Mouse (Mus musculus) limb, embryonic 11.5 days (tissue): ENCODE results near the gene Micall1. TPM values are rescaled to one million over a fixed set of nuclear protein-coding genes. Genes with fewer than 3 reads are reported as not detected.

Experiments
- ATAC-seq: fragments of 200-750 bp; cut with Nextera tagmentation; 2 replicates; pipeline ENCODE4 v1.8.0; 2017; ENCODE audit warnings: low read depth; ENCODE audit not compliant: insufficient number of reproducible peaks, low FRiP score, low TSS enrichment
- DNase-seq: peaks from one replicate; pipeline ENCODE4 v3.0.0-alpha.2; 2015; ENCODE audit warnings: low spot score
- H3K27ac ChIP-seq: fragments of 300-500 bp; sonication (generic); replicated peaks from 2 replicates; pipeline ENCODE4 v1.5.1; 2014; ENCODE audit warnings: low read depth, mild to moderate bottlenecking, low read length
- H3K27me3 ChIP-seq: fragments of 300-500 bp; sonication (generic); 2 replicates; pipeline ENCODE4 v1.6.1; 2014; ENCODE audit warnings: mild to moderate bottlenecking, low read length, mixed read lengths; ENCODE audit not compliant: control insufficient read depth, insufficient read depth
- H3K36me3 ChIP-seq: fragments of 300-500 bp; sonication (generic); 2 replicates; pipeline ENCODE4 v1.6.1; 2014; ENCODE audit warnings: mild to moderate bottlenecking, low read length, moderate library complexity, mixed read lengths; ENCODE audit not compliant: control insufficient read depth, insufficient read depth
- H3K4me1 ChIP-seq: fragments of 300-500 bp; sonication (generic); 2 replicates; pipeline ENCODE4 v1.6.1; 2014; ENCODE audit warnings: low read length, mixed read lengths; ENCODE audit not compliant: control insufficient read depth, insufficient read depth
- H3K4me2 ChIP-seq: fragments of 300-500 bp; sonication (generic); 2 replicates; pipeline ENCODE4 v1.6.1; 2014; ENCODE audit warnings: low read depth, mild to moderate bottlenecking, moderate library complexity; ENCODE audit not compliant: severe bottlenecking
- H3K4me3 ChIP-seq: fragments of 300-500 bp; sonication (generic); 2 replicates; pipeline ENCODE4 v1.5.1; 2014; ENCODE audit warnings: low read depth, low read length
- H3K9ac ChIP-seq: fragments of 300-500 bp; sonication (generic); 2 replicates; pipeline ENCODE4 v1.6.1; 2014; ENCODE audit warnings: mild to moderate bottlenecking, low read length
- H3K9me3 ChIP-seq: fragments of 300-500 bp; sonication (generic); 2 replicates; pipeline ENCODE4 v1.6.1; 2016; ENCODE audit warnings: low read length; ENCODE audit not compliant: control insufficient read depth
- WGBS: fragments of 180-500 bp; shearing (Covaris S2); extraction: QIAGEN DNeasy Blood & Tissue Kit; methylation state at CpG from one replicate; pipeline ENCODE4 v1.1.7; 2014; 5-methylcytosine and 5-hydroxymethylcytosine counted together
- polyA plus RNA-seq: library from polyadenylated mRNA; unstranded; fragments of >200 nt; fragmentation: Nextera tagmentation; extraction: Ambion mirVana; gene quantifications from 2 replicates; pipeline ENCODE4 v1.2.1, GENCODE M21; 2014

Micall1 gene
- polyA plus RNA-seq, 1 experiment from 2014 or later: 7.8 TPM

- Histone ChIP-seq H3K27me3 (no peaks in the 10 kb centered on the region), H3K4me3 (no peak overlapping the region), H3K27ac (no peak overlapping the region), H3K4me2 (no peak overlapping the region), H3K4me1 (no peaks in the 10 kb centered on the region), H3K36me3 (no peaks in the 10 kb centered on the region), H3K9me3 (no peaks in the 10 kb centered on the region), H3K9ac (0 out of 2 replicates have a peak overlapping the region, but pooled peaks have one; percentile 18)
- no peak for DNase-seq
- no peak for ATAC-seq
Measured at GRCm38 (mm10) chr15:79101531-79101930, 7.2 kb upstream of the Micall1 start.

- no peak overlapping the region for H3K9ac ChIP-seq
- WGBS: 77% methylated on average over 10 of the region's 10 CpGs
- H3K9me3 ChIP-seq: no peaks in the 10 kb centered on the region
- peaks cover 4% of the 10 kb centered on the region; the same call in 1 of the 2 replicates for H3K4me1 ChIP-seq
- H3K36me3 ChIP-seq: no peaks in the 10 kb centered on the region
- no peaks in the 10 kb centered on the region for H3K27me3 ChIP-seq
- ATAC-seq (no peak), DNase-seq (no peak)
- no peak overlapping the region for H3K27ac ChIP-seq
- no peak overlapping the region for H3K4me3 ChIP-seq
- no peak overlapping the region for H3K4me2 ChIP-seq
Measured at GRCm38 (mm10) chr15:79103264-79103663, 5.4 kb upstream of the Micall1 start.

- H3K9me3 ChIP-seq: no peaks in the 10 kb centered on the region
- no peaks in the 10 kb centered on the region for H3K27me3 ChIP-seq
- no peak overlapping the region for H3K9ac ChIP-seq
- peaks cover 14% of the 10 kb centered on the region for H3K4me1 ChIP-seq
- H3K27ac ChIP-seq: no peak overlapping the region
- no peak overlapping the region for H3K4me2 ChIP-seq
- no peak for DNase-seq
- ATAC-seq: no peak
- no peak overlapping the region for H3K4me3 ChIP-seq
- no peaks in the 10 kb centered on the region for H3K36me3 ChIP-seq
- 77% methylated on average over 2 of the region's 2 CpGs for WGBS
Measured at GRCm38 (mm10) chr15:79105804-79106203, 2.9 kb upstream of the Micall1 start.

GRCm38 (mm10) chr15:79107966-79108365 is 732 bp upstream of the Micall1 start:
- H3K9ac ChIP-seq: no peak overlapping the region; the same call in 1 of the 2 replicates
- ATAC-seq: no peak

GRCm38 (mm10) chr15:79109321-79109934 is 730 bp downstream of the Micall1 start:
- H3K4me2 ChIP-seq: peak overlapping the region; percentile 97
- DNase-seq (no peak), ATAC-seq (peak; percentile 58)
- H3K9ac ChIP-seq: peak overlapping the region; percentile 87
- H3K4me1 ChIP-seq: peaks cover 15% of the 10 kb centered on the region
- H3K4me3 ChIP-seq: peak overlapping the region; percentile 89
- H3K27me3 ChIP-seq: no peaks in the 10 kb centered on the region
- H3K9me3 ChIP-seq: no peaks in the 10 kb centered on the region
- H3K27ac ChIP-seq: peak overlapping the region; percentile 86
- under 1% methylated on average over 46 of the region's 46 CpGs for WGBS
- no peaks in the 10 kb centered on the region for H3K36me3 ChIP-seq

More at GRCm38 (mm10) chr15:79107966-79108365, 732 bp upstream of the Micall1 start:
- Histone ChIP-seq H3K27ac (peak overlapping the region; percentile 86), H3K4me2 (peak overlapping the region; percentile 97), H3K36me3 (no peaks in the 10 kb centered on the region), H3K9me3 (no peaks in the 10 kb centered on the region), H3K4me1 (peaks cover 15% of the 10 kb centered on the region), H3K27me3 (no peaks in the 10 kb centered on the region), H3K4me3 (peak overlapping the region; percentile 89)
- no peak for DNase-seq
- WGBS: 13% methylated on average over 7 of the region's 7 CpGs

- peak overlapping the region; percentile 89 for H3K4me3 ChIP-seq
- H3K27ac ChIP-seq: no peak overlapping the region
- no peaks in the 10 kb centered on the region for H3K36me3 ChIP-seq
- no peaks in the 10 kb centered on the region for H3K9me3 ChIP-seq
- H3K9ac ChIP-seq: peak overlapping the region; percentile 87; the same call in 1 of the 2 replicates
- ATAC-seq (no peak), DNase-seq (no peak)
- peaks cover 15% of the 10 kb centered on the region for H3K4me1 ChIP-seq
- peak overlapping the region; percentile 97 for H3K4me2 ChIP-seq
- WGBS: 18% methylated on average over 9 of the region's 9 CpGs
- H3K27me3 ChIP-seq: no peaks in the 10 kb centered on the region
Measured at GRCm38 (mm10) chr15:79110031-79110430, 1.3 kb downstream of the Micall1 start.

GRCm38 (mm10) chr15:79110528-79110927 is 1.8 kb downstream of the Micall1 start:
- DNase-seq (no peak), ATAC-seq (no peak)
- Histone ChIP-seq H3K4me3 (no peak overlapping the region; the same call in 1 of the 2 replicates), H3K4me2 (no peak overlapping the region), H3K36me3 (no peaks in the 10 kb centered on the region), H3K9ac (no peak overlapping the region), H3K4me1 (peaks cover 15% of the 10 kb centered on the region), H3K27ac (no peak overlapping the region), H3K9me3 (no peaks in the 10 kb centered on the region), H3K27me3 (no peaks in the 10 kb centered on the region)
- WGBS: 75% methylated on average over 2 of the region's 2 CpGs

GRCm38 (mm10) chr15:79111774-79112173 is 3.1 kb downstream of the Micall1 start:
- DNase-seq: no peak
- Histone ChIP-seq H3K27me3 (no peaks in the 10 kb centered on the region), H3K4me2 (no peak overlapping the region), H3K9ac (no peak overlapping the region), H3K4me3 (no peak overlapping the region), H3K36me3 (no peaks in the 10 kb centered on the region; the same call in 1 of the 2 replicates), H3K9me3 (no peaks in the 10 kb centered on the region), H3K4me1 (peaks cover 15% of the 10 kb centered on the region), H3K27ac (no peak overlapping the region)
- ATAC-seq: no peak
- WGBS: 84% methylated on average over 4 of the region's 4 CpGs

- peaks cover 3% of the 10 kb centered on the region; the same call in 1 of the 2 replicates for H3K36me3 ChIP-seq
- H3K9me3 ChIP-seq: no peaks in the 10 kb centered on the region
- WGBS: 53% methylated on average over 5 of the region's 5 CpGs
- no peak overlapping the region for H3K27ac ChIP-seq
- H3K4me3 ChIP-seq: no peak overlapping the region
- H3K27me3 ChIP-seq: no peaks in the 10 kb centered on the region
- no peak overlapping the region for H3K4me2 ChIP-seq
- no peak for DNase-seq
- H3K4me1 ChIP-seq: peaks cover 5% of the 10 kb centered on the region
- no peak for ATAC-seq
- H3K9ac ChIP-seq: no peak overlapping the region
Measured at GRCm38 (mm10) chr15:79115276-79115675, 6.6 kb downstream of the Micall1 start.
